Mouse (Mus musculus) embryonic facial prominence, embryonic 10.5 days (tissue): ENCODE data around the gene Lrrc73. TPM values are rescaled to one million over a fixed set of nuclear protein-coding genes. Genes with fewer than 3 reads are reported as not detected.

ENCODE experiments used
- DNase-seq: peaks from one replicate; pipeline ENCODE4 v3.0.0-alpha.2; 2017; ENCODE audit warnings: low spot score
- H3K27ac ChIP-seq: fragments of 300-500 bp; sonication (generic); replicated peaks from 2 replicates; pipeline ENCODE4 v1.5.1; 2016; ENCODE audit warnings: mild to moderate bottlenecking
- H3K27me3 ChIP-seq: fragments of 300-500 bp; sonication (generic); replicated peaks from 2 replicates; pipeline ENCODE4 v1.6.1; 2016; ENCODE audit warnings: low read depth, mild to moderate bottlenecking; ENCODE audit not compliant: poor library complexity, severe bottlenecking
- H3K36me3 ChIP-seq: fragments of 300-500 bp; sonication (generic); replicated peaks from 2 replicates; pipeline ENCODE4 v1.6.1; 2016; ENCODE audit warnings: mild to moderate bottlenecking, moderate library complexity
- H3K4me1 ChIP-seq: fragments of 300-500 bp; sonication (generic); 2 replicates; pipeline ENCODE4 v1.6.1; 2016
- H3K4me3 ChIP-seq: fragments of 300-500 bp; sonication (generic); 2 replicates; pipeline ENCODE4 v1.5.1; 2016; ENCODE audit warnings: mild to moderate bottlenecking, moderate library complexity
- H3K9me3 ChIP-seq: fragments of 300-500 bp; sonication (generic); 2 replicates; pipeline ENCODE4 v1.6.1; 2016; ENCODE audit warnings: mild to moderate bottlenecking
- WGBS: fragments of 180-500 bp; shearing (Covaris S2); methylation state at CpG from one replicate; pipeline ENCODE4 v1.1.7; 2016; 5-methylcytosine and 5-hydroxymethylcytosine counted together
- polyA plus RNA-seq: library from polyadenylated mRNA; unstranded; fragments of >200 nt; fragmentation: Nextera tagmentation; extraction: Ambion mirVana; gene quantifications from 2 replicates; pipeline ENCODE4 v1.2.1, GENCODE M21; 2016

Gene Lrrc73
- polyA plus RNA-seq, 1 experiment from 2014 or later = 0.86 TPM

DNA sequence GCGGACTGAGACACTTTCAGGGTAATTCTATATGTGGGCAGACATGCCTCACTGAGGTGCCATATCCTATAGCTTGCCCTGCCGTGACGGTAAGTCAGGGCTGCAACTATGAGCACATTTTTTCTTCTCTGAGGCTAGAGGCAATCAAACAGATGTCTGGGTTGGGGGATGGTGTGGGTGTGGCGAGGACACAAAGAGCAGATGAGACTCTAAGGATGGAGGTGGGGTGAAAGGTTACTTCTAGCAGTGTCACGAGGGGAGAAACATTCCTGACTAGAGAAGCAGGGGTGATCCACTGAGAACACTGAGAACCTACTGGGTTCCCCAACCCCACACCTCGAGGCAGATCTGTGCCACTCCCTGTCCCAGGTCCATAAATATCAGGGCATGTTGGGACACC, 13.7 kb downstream of the Lrrc73 start:
- Histone ChIP-seq H3K9me3 (no peaks in the 10 kb centered on the region), H3K36me3 (peaks cover 99% of the 10 kb centered on the region), H3K27me3 (no peaks in the 10 kb centered on the region), H3K4me1 (peaks cover 41% of the 10 kb centered on the region), H3K27ac (0 out of 2 replicates have a peak overlapping the region, but pooled peaks have one; percentile 2), H3K4me3 (no peak overlapping the region)
- 59% methylated on average over 6 of the region's 6 CpGs for WGBS
- no peak for DNase-seq

DNA sequence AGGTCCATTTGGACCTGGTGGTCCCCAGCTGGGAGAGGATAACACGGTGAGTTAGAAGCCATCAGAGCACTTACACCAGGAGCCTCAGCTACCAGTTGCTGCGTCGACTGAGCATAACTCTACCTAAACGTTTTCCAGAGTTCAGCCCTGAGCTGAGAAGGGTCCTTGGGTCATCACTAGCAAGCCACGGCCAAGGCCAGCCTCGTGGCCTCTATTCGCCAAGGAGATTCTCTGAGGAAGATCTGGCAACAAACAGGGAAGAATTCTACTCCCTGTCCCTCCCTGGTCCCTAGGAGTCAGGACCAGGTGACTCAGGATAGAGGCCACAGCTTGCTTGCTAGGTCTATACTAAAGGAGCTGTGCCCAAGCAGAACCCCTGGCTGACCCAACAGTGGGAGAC, 14.2 kb downstream of the Lrrc73 start:
- Histone ChIP-seq H3K4me3 (no peak overlapping the region), H3K9me3 (no peaks in the 10 kb centered on the region), H3K27me3 (no peaks in the 10 kb centered on the region), H3K36me3 (peaks cover 99% of the 10 kb centered on the region), H3K4me1 (peaks cover 46% of the 10 kb centered on the region), H3K27ac (no peak overlapping the region)
- WGBS = 87% methylated on average over 7 of the region's 7 CpGs
- no peak for DNase-seq

DNA sequence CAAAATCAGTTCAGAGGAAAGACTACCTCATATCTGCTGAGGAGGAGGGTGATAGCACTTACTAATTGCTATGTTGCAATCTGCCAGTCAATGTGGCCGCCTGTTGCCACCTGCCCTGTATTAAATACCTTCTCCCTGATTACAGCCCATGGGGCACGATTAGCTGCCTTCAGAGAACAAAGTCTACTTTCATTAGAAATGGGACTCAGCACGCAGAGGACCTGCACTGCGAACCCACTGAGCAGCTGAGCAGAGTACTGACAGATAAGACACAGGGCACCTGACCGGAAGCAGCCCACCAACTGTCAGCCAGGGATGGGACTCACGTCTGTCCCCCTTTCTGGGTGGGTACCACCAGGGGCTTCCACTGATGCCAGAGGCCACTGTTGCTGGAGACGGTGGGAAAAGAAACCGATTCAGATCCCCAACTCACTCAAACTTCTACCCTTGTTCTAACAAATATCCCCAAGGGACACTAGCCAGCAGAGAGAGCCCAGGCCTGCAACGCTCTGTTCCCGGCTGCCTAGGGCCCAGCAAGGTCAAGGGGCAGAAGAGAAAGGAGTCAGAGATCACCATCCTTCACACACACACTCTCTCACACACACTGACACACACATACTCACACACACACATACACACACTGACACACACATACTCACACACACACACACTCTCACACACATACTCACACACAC, 14.8 kb downstream of the Lrrc73 start:
- no peaks in the 10 kb centered on the region for H3K27me3 ChIP-seq
- H3K9me3 ChIP-seq = no peaks in the 10 kb centered on the region
- no peak for DNase-seq
- peaks cover 51% of the 10 kb centered on the region for H3K4me1 ChIP-seq
- 68% methylated on average over 10 of the region's 10 CpGs for WGBS
- H3K27ac ChIP-seq = no peak overlapping the region
- H3K4me3 ChIP-seq = no peak overlapping the region
- peaks cover 99% of the 10 kb centered on the region for H3K36me3 ChIP-seq

DNA sequence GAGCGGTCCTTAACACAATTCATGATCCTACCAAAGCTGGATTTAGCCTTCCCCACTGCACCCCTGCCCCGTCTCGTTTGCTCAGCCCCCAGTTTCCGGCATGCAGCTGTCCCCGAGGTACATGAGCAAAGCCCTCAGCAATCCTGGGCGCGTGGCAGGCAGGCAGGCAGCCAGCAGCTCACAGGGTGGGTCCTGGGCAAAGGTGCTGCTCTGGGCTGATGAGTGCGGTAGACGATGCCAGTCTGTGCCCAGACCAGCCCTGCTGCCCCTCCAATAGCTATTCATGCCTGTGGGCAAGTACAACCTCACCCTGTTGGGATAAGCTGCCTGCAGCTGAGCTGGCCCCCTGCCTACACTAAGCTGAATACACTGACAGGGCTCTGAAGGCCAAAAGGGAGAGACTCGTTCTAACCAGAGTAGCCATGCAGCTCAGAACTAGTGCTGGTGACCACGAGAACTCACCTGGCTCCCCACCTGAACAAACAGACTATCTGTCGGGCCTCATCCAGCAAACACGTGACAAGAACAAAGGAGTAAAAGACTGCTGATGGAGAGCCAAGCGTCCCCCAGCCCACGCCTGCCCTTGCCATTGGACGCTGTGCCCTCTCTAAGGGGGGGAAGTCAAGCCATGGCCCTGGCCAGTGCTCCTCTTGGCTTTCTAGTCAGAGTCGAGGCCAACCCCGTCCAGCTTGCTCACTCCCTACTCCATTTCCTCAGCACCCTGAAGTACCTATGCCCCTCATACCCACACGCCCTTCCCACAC, 16.6 kb downstream of the Lrrc73 start:
- H3K4me1 ChIP-seq = peaks cover 68% of the 10 kb centered on the region
- H3K36me3 ChIP-seq = peaks cover 97% of the 10 kb centered on the region
- no peak overlapping the region for H3K4me3 ChIP-seq
- H3K9me3 ChIP-seq = no peaks in the 10 kb centered on the region
- no peaks in the 10 kb centered on the region for H3K27me3 ChIP-seq
- DNase-seq = no peak
- WGBS = 90% methylated on average over 19 of the region's 19 CpGs
- no peak overlapping the region for H3K27ac ChIP-seq

DNA sequence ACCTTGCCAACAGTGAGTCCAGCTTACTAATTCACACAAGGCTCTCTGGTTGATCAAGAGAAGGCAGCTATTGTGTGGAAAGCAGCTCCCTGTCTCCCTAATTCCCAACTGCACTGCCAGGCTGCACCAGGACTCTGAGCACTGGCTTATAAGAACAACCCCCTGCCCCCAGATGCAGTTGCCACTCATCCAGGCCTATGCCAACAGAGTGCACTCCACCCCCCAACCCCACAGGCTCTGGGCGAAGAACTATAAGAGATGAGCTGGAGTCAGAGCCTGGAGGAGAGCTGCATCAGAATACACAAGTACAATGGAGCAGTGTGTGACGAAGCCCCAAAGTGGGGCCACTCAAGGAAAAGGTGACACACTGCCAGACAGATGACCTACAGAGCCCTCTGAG, 18.7 kb downstream of the Lrrc73 start:
- peaks cover 62% of the 10 kb centered on the region for H3K4me1 ChIP-seq
- DNase-seq = no peak
- H3K4me3 ChIP-seq = no peak overlapping the region
- no peak overlapping the region for H3K27ac ChIP-seq
- no peaks in the 10 kb centered on the region for H3K27me3 ChIP-seq
- WGBS = 77% methylated on average over 2 of the region's 2 CpGs
- peaks cover 95% of the 10 kb centered on the region for H3K36me3 ChIP-seq
- H3K9me3 ChIP-seq = no peaks in the 10 kb centered on the region

DNA sequence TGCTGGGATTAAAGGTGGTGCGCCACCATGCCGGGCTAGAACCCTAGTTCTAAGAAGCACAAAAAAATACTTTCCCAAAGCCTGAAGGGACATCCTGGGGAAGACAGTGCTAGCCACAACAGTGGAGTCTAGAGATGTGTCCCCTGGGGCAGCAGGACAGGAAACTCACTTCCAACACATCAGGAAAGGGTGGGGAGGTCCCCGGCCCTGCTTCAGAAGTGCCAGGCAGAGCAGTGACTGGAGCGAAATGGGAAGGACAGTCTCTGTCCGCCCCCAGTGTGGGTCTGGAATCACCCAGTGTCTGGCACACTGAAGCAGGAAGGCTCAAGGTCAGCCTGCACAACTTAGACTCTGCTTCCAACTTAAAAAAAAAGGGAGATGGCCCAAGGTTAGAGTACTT, 19.3 kb downstream of the Lrrc73 start:
- Histone ChIP-seq H3K4me3 (no peak overlapping the region), H3K9me3 (no peaks in the 10 kb centered on the region), H3K27ac (no peak overlapping the region), H3K4me1 (peaks cover 62% of the 10 kb centered on the region), H3K36me3 (peaks cover 95% of the 10 kb centered on the region), H3K27me3 (no peaks in the 10 kb centered on the region)
- no peak for DNase-seq
- WGBS = 79% methylated on average over 5 of the region's 5 CpGs

DNA sequence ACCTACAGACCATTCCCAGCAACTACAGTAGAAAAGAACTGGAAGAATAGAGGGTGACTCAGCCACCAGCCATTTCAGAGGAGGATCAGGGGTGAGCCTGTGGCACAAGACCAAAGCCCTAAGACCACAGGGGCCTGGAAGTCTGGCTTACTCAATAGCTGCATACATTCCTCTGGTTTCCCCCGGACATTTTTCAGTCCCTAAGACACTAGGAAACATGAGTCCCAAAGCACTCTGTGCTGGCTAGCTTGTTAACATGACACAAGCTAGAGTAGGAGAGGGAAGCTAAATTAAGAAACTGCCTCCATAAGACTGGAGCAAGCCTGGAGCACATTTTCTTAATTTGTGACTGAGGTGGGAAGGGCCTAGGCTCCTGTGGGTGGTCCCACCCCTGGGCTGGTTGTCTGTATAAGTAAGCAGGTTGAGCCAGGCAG, 20.5 kb downstream of the Lrrc73 start:
- H3K9me3 ChIP-seq = no peaks in the 10 kb centered on the region
- no peak for DNase-seq
- H3K27ac ChIP-seq = peak overlapping the region; percentile 71
- WGBS = 33% methylated on average over 1 of the region's 1 CpGs
- peaks cover 94% of the 10 kb centered on the region for H3K36me3 ChIP-seq
- H3K27me3 ChIP-seq = no peaks in the 10 kb centered on the region
- 0 out of 2 replicates have a peak overlapping the region, but pooled peaks have one; percentile 20 for H3K4me3 ChIP-seq
- H3K4me1 ChIP-seq = peaks cover 64% of the 10 kb centered on the region

DNA sequence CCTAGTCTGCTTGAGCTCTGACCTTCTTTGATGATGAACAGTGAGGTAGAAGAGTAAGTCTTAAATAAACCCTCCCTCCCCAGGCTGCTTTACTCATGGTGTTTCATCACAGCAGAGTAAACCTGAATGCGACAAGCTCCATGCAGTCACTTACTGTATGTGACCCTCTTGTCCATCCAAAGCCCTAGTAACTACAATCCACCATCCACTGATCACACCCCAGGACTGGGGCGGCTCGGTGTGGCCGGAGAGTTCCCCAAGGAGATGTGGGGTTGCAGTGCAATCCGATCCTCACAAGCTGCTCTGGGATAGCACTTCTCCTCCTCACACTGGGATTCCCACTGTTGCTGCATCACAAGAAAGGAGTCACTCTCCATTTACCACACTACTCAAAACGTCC, 21.1 kb downstream of the Lrrc73 start:
- peak overlapping the region; percentile 71 for H3K27ac ChIP-seq

DNA sequence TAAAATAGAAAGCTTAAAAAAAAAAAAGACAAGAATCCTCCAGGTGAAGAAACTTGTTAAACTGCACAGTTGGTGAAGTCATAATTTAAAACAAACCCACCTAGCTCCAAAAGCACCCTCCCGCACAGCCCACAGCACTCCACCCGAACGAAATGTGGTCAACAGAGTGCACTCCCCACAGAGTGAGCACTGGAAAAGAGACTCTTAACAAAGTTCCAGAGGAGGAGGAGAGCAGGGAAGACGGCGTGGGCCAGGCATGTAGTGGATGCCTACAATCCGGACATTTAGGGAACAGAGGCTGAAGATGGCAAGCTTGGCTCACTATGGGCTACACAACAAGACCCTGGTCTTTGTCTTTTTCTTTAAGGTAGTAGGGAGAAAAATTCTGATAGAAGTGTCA, 21.7 kb downstream of the Lrrc73 start:
- no peak for DNase-seq
- 83% methylated on average over 6 of the region's 6 CpGs for WGBS
- H3K4me1 ChIP-seq = peaks cover 63% of the 10 kb centered on the region
- no peaks in the 10 kb centered on the region for H3K27me3 ChIP-seq
- H3K36me3 ChIP-seq = peaks cover 94% of the 10 kb centered on the region
- no peak overlapping the region for H3K4me3 ChIP-seq
- H3K27ac ChIP-seq = no peak overlapping the region; the same call in 1 of the 2 replicates
- H3K9me3 ChIP-seq = no peaks in the 10 kb centered on the region

More for the DNA sequence above, 21.1 kb downstream of the Lrrc73 start:
- Histone ChIP-seq H3K4me3 (peak overlapping the region; percentile 26; the same call in 1 of the 2 replicates), H3K4me1 (peaks cover 67% of the 10 kb centered on the region), H3K27me3 (no peaks in the 10 kb centered on the region), H3K9me3 (no peaks in the 10 kb centered on the region), H3K36me3 (peaks cover 94% of the 10 kb centered on the region)
- WGBS = 44% methylated on average over 6 of the region's 6 CpGs
- DNase-seq = no peak

DNA sequence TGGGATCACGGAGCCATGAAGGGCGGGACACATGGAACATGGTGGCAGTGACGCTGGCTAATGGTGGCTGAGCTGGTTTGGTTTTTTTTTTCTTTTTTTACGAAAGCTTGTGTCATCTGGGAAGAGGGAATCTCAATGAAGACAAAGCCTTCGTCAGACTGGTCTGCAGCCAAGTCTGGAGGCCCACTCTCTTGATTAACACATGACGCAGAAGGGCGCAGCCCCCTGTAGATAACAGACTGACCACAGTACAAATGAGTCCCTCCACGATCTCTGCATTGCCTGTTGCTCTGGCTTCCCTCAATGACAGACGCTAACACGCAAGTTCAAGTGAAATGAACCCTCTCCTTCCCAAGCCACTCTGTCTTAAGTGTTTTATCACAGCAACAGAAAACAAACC, 22.2 kb downstream of the Lrrc73 start:
- H3K9me3 ChIP-seq = no peaks in the 10 kb centered on the region
- H3K4me3 ChIP-seq = no peak overlapping the region
- H3K4me1 ChIP-seq = peaks cover 63% of the 10 kb centered on the region
- H3K36me3 ChIP-seq = peaks cover 94% of the 10 kb centered on the region
- no peaks in the 10 kb centered on the region for H3K27me3 ChIP-seq
- WGBS = 92% methylated on average over 10 of the region's 10 CpGs
- no peak for DNase-seq
- H3K27ac ChIP-seq = no peak overlapping the region

DNA sequence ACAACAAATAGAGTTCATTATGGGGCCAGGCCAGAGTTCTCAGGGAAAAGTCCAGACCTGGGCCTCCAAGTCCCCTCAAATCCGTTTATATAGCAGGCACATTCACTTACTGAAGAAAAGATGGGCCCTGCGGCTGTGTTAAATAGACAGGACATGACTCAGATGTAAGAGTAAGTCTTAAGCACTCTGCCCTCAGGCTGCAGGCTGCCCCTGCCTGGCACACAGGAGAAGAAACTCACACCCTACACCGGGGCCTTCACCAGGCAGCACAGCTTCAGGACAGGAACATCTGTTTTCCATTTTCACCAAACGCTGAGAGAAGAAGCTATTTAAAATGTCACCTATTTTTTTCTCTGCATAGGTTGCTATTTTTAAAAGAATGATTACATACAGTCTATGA, 24.3 kb downstream of the Lrrc73 start:
- 33% methylated on average over 4 of the region's 4 CpGs for WGBS
- Histone ChIP-seq H3K4me1 (peaks cover 72% of the 10 kb centered on the region), H3K36me3 (peaks cover 80% of the 10 kb centered on the region), H3K27me3 (no peaks in the 10 kb centered on the region), H3K9me3 (no peaks in the 10 kb centered on the region), H3K4me3 (no peak overlapping the region), H3K27ac (peak overlapping the region; percentile 32; the same call in 1 of the 2 replicates)
- peak; percentile 62 for DNase-seq

DNA sequence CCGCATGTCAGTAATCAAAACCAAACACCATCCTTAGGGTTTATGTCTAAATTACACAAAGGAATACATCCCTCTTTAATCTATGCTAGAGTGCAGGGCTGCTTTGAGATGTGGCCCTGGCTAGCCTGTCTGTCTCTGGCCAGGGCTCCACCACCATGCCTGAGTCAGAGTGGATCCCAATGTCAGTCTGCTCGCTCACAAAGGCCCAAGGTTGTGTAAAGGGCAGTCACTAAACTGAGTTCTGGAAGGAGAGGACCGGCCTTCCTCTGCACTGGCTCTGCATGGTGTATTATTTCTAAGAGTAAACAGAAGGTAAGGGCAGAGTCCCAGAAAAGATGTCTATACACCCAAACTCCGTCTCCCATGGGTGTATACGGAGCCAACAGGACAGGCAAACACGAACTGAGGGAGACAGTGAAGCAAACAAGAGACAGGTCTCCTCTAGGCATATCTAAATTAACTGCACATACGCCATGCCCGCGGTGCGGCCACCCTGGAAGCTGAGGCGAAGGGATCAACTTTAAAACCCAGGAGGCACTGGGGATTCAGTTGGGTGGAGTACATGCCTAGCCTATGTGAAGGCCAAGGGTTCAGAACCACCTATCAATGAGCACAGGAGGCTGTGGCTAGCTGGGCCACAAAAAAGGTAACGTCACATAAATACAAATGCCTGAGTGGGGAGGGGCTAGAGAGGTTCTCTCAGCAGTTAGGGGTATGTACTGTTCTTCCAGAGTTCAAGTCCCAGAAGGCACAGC, 24.9 kb downstream of the Lrrc73 start:
- Histone ChIP-seq H3K4me1 (peaks cover 72% of the 10 kb centered on the region), H3K27ac (peak overlapping the region; percentile 74), H3K36me3 (peaks cover 74% of the 10 kb centered on the region), H3K9me3 (no peaks in the 10 kb centered on the region), H3K4me3 (peak overlapping the region; percentile 18; the same call in 1 of the 2 replicates), H3K27me3 (no peaks in the 10 kb centered on the region)
- 71% methylated on average over 12 of the region's 12 CpGs for WGBS
- DNase-seq = no peak
